Mouse (Mus musculus) erythroblast, adult 5-6 weeks (primary cell): ENCODE measurements at regions not wholly inside any gene's neighbourhood (a gene's known extent, or its start where the extent isn't known, plus 50 kb on each side); places are given as distances from the start of the nearest gene placed in this dataset.

ENCODE experiments used
- ATAC-seq: replicated peaks from 2 replicates; pipeline ENCODE4 v1.8.0; 2016; ENCODE audit warnings: moderate number of reproducible peaks, mild to moderate bottlenecking, moderate TSS enrichment, inconsistent platforms; ENCODE audit not compliant: poor library complexity, low FRiP score, severe bottlenecking

DNA sequence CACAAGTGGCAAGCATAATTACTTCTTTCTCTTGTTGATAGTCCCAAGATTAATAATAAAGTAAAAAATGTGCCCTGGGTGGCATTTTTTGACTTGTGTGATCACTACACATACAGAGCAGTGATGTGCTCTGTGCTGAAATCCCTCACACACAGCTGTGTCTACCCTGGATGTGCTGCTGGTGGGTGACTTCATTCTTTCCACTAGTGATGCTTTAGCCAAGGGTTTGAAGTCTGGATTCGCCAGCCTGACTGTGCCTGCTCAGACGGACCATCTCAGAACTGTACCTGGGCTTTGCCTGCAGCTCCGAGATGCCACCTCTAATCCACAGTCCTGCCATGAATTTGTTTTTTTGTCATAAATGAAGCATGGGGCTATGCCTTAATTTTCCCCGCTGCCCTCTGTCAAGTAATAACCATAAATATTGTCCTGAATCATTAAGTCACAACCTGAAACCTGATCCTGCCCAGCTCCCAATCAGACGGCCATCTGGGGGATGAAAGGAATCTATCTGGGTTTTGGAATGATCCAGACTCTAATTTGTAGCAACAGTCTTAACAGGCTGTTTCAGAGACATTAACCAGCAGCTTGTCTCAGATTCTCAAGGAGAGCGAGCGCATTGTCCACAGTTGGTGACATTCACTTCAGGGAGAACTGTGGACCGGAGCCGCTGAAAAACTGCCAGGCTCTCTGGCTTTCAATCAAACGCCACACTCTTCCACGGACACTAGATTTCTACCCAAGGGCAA lies 330.1 kb upstream of the Npvf start:
- ATAC-seq = no peak

GRCm38 (mm10) chr6:50986270-50986924 lies 332.2 kb upstream of the Npvf start:
- ATAC-seq = no peak

DNA sequence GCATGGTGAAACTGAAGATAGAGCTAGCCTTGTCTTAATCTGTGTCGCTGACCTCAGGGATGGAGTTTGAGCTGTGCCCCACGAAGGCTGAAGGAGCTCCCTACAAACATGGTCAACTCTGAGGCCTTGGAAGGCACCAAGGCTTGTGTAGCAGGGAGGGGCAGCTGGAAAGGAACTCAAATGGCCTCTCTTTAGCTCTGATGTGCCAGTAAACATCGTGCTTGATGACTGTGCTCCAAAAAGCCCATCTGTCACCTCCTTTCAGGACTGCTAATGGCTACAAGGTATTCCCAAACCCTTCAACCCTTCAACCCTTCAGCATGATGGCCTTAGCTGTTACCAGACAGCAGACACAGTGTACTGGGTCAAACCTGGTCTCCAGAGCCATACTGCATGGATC lies 334.3 kb upstream of the Npvf start:
- ATAC-seq = no peak

- no peak for ATAC-seq
Measured at GRCm38 (mm10) chr6:50991528-50992125, 337.4 kb upstream of the Npvf start.

DNA sequence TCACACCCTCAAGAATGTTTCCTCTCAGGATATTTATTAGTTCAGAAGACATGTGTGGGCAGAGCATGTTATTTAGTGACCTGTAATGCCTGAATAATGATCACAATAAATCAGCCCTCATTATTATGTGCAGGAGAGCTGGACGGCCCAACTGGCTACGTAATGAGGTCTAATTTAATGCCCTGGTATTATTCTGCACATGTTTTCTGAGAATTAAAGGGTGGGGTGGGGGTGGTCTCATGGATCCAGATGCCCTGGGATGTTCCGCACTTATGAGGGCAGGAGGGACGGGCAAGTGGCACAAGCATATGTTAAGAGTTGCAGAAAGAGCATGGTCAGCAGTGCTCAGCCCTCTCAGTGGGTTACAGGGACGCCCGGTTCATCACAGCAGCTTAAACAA lies 339.7 kb upstream of the Npvf start:
- ATAC-seq = no peak

DNA sequence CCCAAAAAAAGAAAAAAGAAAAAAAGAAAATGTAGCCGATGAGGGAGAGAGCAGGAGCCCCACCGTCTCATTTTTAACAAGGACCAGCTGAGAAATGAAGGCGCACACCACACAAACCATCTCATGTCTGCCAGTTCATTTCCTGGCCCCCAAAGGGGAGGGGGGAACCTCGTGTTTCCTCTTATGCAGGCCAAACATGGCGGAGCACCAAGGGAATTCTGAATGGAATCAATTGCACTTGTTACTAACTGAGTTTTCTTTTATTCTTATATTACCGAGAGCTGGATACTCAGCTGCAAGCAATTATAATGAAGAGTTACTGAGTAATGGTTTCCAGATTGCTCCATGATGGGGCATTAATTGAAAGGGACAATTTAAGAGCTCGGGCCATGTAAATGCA lies 348.5 kb upstream of the Npvf start:
- ATAC-seq = no peak

DNA sequence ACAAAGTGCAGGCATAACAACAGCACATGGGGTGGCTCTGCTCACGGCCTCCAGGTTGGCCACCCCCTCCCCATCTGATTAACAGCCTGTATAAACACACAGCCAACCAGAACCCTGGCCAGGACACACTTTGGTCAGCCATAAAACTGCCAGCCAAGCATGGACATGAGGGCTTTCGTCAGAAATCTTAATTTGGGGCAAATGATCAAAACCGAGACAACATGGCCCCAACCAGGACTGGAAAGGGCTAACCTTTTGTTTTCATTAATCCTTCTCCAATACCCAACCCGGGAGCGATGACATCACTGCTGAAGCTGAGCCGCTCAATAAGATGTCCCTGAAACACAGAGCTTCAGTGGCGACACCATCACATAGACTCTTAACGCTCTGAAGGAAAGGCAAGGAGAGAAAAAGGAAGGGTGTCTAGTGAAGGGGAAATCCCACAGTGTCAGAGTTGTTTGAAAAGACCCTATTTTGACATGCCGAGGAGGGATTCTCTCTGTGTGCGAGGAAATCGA lies 351.9 kb upstream of the Npvf start:
- ATAC-seq = no peak

DNA sequence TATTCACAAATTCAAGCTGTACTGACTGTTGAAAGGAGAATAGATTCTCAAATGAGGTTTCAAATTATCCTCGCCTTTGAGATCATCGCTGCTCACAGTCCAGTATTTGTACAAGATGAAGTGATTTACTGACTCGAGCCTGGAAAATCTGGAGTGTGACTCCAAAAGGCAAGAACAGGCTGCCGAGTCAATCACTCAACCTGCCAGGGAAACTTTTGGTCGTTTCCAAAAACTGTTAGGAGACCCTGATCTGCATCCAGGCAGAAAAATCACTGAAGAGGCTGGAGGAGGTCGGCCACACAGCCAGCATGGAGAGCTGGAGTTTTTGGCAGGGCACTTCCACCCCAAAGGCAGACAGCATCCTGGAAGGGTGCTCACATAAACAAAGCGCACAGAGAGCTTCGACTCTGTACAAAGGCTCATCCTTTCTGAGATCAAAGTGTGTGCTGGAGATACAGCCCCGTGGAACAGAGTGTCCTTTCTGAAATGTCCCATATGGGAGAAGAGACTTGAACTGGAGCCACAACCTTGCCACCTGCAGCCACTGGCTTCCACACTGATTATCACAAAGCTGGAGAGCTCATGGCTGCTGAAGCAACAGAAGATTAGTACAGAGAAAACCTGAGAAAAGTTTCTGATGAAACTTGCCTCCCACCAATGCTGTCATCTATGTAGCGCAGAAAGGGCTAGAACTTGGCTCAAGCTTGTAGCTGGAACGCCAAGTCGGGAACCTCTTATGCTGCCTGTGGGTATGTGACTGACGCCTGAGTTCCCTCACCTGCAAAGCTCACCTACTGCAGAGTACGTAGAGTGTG lies 355.5 kb upstream of the Npvf start:
- ATAC-seq = no peak

DNA sequence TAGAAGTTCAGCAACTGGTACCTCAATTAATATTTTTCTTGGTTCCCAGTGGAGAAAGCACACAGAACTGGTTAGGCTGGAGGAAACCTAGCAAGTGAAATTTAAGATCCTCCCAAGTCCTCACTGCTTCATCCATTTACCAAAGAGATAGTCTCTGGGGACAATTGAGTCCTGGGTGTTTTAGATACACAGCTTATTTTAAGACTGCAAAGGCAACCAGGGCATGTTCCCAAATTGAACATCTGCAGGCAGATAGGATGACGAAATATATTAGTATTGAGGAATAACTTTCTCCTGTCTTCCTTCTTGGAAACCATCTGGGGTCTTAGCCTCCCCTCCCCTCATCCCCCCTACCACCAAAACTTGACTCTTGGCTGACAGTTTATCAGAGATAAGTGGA lies 356.3 kb upstream of the Npvf start:
- ATAC-seq = no peak

DNA sequence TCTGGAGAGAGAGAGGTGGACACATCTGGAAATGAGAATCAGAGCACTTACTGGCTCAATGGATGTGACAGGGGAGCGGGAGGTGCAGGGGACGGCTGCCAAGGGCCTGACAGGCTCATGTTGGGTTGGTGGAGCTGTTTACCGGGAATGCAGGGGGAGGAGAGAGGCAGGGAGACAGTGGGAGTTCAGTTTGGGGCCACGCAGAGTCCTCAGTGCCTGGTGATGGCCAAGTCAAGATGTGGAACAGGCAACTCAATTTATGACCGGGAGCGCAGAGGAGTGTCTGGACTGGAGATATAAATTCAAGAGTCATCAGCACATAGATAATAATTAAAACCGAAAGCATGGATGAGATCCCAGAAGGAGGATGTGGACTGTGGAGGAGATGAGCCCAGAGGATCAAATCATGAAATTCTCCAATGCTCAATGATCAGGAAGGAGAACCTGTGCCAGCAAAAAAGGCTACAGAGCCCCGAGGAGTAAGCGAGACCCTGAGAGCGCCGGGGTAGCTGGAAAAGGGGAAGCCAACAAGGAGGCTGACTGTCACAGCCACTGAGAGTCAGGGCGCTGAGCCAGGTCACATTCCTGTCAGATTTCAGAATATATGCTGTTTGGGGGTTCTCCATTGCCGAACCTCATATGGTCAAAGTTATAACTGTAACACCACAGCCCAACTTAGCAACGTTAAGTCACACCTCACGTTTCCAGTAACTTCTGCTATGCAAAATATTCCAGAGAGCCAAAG lies 358.0 kb upstream of the Npvf start:
- no peak for ATAC-seq

GRCm38 (mm10) chr6:51015735-51016134 lies 361.5 kb upstream of the Npvf start:
- no peak for ATAC-seq

DNA sequence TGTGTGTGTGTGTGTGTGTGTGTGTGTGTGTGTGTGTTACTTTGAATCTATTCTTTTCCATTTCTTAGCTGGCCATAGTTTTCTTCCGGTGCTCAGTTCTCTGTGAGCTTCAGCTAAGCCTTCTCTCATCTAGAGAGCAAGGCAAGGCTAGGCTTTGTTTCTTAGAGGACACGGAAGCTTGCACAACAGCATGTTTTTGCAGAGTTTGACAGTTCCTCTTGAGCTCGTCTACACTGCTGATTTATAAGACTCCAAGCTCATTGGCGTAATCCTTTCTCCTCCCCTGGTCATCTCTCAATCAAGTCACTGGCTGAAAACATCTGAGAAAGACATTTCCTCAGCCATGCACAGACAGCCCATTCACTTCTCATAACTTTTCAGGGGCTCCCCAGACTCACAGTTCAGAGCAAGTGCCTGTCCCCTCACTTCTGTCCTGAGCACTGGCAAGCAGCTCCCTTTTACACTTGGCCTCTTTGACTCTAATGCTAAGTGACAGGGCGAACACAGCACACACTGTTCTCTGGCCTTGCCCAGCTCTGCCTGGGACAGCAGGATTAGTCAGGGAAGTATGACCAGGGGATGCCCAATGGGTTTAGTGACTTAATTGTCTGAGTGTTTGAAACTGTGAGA lies 362.3 kb upstream of the Npvf start:
- ATAC-seq = no peak

GRCm38 (mm10) chr6:51017260-51017999 lies 363.2 kb upstream of the Npvf start:
- ATAC-seq = no peak

DNA sequence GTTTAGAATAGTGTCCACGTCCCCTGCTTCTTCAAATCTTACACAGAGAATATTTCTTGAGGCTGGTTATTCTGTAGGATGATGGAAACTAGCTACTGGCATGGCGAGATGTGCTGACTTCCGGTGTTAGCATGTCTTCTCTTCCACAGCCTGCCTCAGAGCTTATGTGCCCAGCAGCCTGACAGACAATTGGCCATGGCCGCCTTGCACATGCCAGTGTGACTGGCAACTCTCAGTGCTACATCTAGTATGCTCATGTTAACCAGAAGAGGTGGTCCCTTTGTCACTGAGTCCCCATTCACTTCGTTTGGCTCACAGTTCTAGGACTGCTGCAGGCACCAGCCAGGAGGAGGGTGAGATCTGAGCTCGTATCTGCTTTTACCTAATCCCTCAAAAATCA lies 367.0 kb upstream of the Npvf start:
- ATAC-seq = no peak

DNA sequence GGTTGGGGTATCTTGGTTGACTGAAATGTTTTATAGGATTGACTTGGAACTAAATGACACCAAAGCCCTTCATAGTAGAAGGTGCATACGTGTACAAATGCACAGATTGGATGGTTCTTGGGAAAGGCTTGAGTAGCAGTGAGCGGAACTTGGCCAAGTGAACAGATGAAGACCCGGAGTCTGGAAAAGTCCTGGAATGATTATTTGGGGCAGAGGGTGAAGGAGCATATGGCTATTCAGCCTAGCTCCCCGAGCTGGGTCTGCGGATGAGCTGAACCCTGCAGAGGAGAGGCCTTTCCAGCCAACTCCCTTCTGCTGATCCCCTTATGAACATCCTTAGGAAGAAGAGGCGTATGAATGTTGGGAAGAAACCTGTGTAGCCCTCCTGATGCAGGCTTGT lies 369.1 kb upstream of the Npvf start:
- ATAC-seq = no peak

- no peak for ATAC-seq
Measured at GRCm38 (mm10) chr6:51024756-51025155, 370.5 kb upstream of the Npvf start.

DNA sequence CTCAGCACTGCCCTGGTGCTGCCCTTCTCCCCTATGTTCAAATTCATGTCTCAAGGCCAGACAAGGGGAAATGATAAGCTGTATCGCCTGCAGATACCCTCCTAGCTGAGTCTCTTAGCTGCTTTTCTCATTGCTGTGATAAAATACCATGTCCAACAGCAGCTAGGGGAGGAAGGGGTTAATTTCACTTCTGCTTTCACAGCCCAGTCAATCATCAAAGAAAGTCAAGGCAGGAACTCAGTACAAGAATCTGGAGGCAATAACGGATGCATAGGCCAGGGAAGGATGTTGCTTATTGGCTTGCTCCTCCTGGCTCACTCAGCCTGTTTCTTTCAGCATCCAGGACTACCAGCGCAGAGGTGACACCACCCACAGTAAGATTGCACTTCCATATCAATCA lies 371.2 kb upstream of the Npvf start:
- no peak for ATAC-seq

GRCm38 (mm10) chr6:51027296-51027695 lies 373.1 kb upstream of the Npvf start:
- no peak for ATAC-seq

GRCm38 (mm10) chr6:51029516-51029915 lies 375.3 kb upstream of the Npvf start:
- no peak for ATAC-seq
